Mouse (Mus musculus): Measurements from ENCODE around the gene Fat4.

Gene Fat4

GRCm38 (mm10) chr3:38886890-38887355 lies at the start of gene Fat4:
Gene Fat4, plus strand, starts transcription at chr3:38886940.
- no peak for DNase-seq (ENCODE audit: low read depth, low spot score)

GRCm38 (mm10) chr3:38839438-38839837 lies 47.3 kb upstream of the Fat4 start:
- no peak for DNase-seq (ENCODE audit: low read depth, low spot score)

GRCm38 (mm10) chr3:38843000-38843538 lies 43.7 kb upstream of the Fat4 start:
- no peak for DNase-seq (ENCODE audit: low read depth, low spot score)

DNA sequence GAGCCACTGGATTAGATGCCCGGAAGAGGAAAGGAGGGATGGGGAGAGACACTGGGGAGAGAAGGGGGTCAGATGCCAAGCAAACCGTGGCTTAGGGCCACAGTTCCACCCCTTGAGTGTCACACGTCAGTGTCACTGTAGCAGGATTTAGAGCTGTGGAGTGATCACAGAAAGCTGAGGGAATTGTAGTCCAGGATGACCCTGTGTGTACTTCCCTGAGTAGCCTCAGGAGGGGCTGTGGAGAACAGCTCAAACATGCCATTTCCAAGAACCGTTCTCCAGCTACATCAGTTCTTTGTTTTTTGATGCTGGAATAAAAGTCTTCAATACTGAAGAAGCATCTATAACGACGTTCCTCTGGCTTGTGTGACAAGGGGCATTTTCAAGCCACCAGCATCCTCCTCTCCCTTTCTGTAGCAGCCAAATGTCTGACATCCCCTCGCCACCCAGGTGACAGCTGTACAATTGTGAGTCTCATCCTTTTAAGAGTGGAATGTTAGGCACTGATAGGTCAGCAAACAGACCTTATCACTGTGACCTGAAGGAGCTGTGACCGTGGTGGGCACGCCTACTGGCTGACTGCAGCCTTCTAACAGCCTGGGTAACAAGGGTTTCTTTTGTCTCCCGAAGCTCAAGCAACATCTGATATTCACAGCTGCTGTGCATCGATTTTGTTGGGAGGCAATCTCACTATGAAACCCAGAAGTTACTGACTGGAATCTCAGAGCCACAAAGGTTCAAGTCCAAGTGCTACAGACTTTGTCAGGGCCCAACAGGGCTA lies 39.9 kb upstream of the Fat4 start:
- no peak for DNase-seq (ENCODE audit: low read depth, low spot score)

DNA sequence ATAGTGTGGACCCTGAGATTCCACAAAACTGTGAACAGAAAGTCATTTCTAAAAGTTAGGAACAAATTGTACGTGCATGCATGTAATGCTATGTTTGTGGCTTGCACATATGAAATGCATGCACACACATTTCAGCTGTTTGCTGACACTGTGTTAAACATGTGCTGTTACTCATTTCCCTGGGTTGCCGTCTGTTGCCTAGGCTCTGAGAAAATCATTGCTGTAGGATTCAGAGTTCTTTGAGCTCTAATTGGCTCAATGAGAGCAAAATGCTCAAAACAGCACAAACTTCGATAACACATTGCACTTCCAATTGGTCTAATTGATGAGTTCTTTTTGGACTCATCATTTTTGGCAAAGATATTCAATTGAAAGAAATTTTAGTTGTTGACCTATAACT lies 37.7 kb upstream of the Fat4 start:
- no peak for DNase-seq (ENCODE audit: low read depth, low spot score)

DNA sequence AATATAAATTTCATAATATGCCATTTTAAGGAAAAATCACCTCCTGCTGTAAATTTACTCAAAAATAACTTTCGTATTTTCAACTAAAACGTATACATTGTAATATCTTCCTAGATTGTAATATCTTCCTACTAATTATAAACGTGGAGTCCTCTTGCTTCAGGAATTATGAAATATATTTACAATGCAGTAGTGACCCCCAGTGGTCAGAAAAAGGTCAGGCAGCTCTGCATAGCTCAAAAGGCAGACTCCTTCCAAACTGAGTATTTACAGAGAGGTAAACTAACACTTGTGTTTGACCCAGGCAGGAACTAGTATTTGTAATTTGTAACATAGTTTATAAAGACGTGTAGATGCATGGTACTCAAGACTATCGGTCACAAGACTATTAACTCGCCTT lies 37.2 kb upstream of the Fat4 start:
- DNase-seq (ENCODE audit: low read depth, low spot score), result peak; percentile 72

- peak; percentile 26 for DNase-seq (ENCODE audit: low read depth, low spot score)
Observed at GRCm38 (mm10) chr3:38853650-38854049, 33.1 kb upstream of the Fat4 start.

- DNase-seq (ENCODE audit: low read depth, low spot score), result peak; percentile 16
Observed at GRCm38 (mm10) chr3:38860683-38861082, 26.1 kb upstream of the Fat4 start.

- DNase-seq (ENCODE audit: low read depth, low spot score), result no peak
Observed at GRCm38 (mm10) chr3:38871291-38871690, 15.4 kb upstream of the Fat4 start.

DNA sequence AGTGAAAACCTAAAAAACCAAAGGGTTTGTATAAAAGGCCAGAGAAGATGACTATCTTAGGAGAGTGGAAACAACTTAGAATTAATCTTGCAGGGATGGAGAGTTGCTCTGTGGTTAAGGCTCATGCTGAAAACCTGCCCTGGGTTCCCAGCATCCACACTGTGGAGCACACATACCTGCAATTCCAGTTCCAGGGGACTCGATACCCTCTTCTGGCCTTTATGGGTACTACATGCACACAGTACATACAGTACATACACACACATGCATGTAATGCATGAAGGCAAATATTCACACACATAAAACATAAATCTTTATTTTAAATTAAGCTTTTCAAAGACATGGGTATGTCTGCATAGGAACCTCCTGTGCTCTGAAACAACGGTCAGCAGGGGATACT lies 10.9 kb upstream of the Fat4 start:
- no peak for DNase-seq (ENCODE audit: low read depth, low spot score)

- DNase-seq (ENCODE audit: low read depth, low spot score), result no peak
Observed at GRCm38 (mm10) chr3:38876706-38877105, 10.0 kb upstream of the Fat4 start.

- peak; percentile 79 for DNase-seq (ENCODE audit: low read depth, low spot score)
Observed at GRCm38 (mm10) chr3:38882778-38883177, 4.0 kb upstream of the Fat4 start.

- DNase-seq (ENCODE audit: low read depth, low spot score), result no peak
Observed at GRCm38 (mm10) chr3:38883676-38884075, 3.1 kb upstream of the Fat4 start.

GRCm38 (mm10) chr3:38884276-38884675 lies 2.5 kb upstream of the Fat4 start:
- DNase-seq (ENCODE audit: low read depth, low spot score), result peak; percentile 86

DNA sequence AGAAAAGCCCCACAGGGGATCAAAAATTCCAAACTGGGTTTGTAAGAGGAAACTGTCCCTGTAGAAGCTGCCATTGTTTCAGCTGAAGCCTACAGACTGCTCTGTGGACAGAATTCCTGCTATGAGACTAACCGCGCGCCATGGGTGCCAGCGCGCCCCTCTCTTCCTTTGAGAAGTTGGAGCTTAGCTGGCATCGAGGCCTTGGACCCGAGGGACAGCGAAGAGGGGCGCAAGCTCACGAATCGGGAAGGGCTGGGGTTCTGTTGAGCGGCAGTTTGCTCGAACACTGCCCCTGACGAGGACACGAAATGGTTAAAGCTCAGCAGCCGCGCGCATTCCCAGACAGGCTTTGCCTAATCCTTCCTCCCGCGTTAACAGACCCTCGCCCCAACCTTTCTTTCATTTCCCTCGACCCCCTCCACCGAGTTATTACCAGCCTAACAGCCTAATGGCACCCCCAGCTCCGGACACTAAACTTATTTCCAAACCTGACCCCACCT lies 1.8 kb upstream of the Fat4 start:
- DNase-seq (ENCODE audit: low read depth, low spot score), result peak; percentile 21

DNA sequence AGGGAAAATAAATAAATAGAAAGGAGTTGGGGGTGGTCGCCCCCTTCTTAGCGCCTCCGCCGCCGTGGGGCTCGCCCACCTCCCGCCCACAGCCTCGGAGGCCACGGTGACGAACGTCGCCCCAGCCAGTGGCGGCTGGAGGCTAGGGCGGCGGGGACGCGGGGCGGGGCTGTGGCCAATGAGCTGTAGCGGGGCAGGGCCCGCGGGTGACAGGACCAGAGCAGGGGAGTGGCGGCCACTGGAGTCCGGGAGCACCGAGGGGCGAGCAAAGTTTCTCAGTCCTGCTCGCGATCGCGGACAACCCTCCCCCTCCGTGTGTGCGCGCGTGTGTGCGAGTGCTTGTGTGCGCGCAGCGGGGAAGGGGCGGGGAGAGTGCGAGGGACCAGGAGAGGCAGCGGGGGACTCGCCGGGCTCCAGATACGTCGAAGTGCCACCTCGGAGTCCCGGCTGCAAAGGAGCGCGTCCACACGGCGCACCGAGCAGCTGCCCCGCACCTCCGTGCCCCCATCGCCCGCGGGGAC lies 1.2 kb upstream of the Fat4 start:
- DNase-seq (ENCODE audit: low read depth, low spot score), result peak; percentile 58

- DNase-seq (ENCODE audit: low read depth, low spot score), result peak; percentile 28
Observed at GRCm38 (mm10) chr3:38886061-38886821, 499 bp upstream of the Fat4 start.

DNA sequence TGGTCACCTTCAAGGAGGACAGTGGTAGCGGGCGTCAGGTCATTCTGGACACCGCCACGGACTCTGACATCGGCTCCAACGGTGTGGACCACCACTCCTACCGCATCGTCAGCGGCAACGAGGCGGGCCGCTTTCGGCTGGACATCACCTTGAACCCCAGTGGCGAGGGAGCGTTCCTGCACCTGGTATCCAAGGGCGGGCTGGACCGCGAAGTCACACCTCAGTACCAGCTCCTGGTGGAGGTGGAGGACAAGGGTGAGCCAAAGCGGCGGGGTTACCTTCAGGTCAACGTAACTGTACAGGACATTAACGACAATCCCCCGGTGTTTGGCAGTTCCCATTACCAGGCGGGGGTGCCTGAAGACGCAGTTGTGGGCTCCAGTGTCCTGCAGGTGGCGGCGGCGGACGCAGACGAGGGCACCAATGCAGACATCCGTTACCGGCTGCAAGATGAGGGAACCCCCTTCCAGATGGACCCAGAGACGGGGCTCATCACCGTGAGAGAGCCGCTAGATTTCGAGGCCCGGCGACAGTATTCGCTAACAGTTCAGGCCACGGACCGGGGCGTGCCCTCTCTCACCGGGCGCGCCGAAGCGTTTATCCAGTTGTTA lies 746 bp downstream of the Fat4 start:
- DNase-seq (ENCODE audit: low read depth, low spot score), result peak; percentile 51

DNA sequence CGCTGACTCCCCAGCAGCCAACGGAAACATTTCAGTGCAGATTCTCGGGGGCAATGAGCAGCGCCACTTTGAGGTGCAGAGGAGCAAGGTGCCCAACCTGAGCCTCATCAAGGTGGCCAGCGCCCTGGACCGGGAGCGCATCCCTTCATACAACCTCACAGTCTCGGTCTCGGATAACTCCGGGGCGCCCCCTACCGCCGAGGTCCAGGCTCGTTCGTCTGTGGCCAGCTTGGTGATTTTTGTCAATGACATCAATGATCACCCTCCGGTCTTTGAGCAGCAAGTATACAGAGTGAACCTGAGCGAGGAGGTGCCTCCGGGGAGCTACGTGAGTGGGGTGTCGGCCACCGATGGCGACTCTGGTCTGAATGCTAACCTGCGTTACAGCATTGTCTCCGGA lies 1.4 kb downstream of the Fat4 start:
- DNase-seq (ENCODE audit: low read depth, low spot score), result peak; percentile 67

GRCm38 (mm10) chr3:38892791-38893224 lies 6.1 kb downstream of the Fat4 start:
- DNase-seq (ENCODE audit: low read depth, low spot score), result peak; percentile 45

GRCm38 (mm10) chr3:38900839-38901238 lies 14.1 kb downstream of the Fat4 start:
- DNase-seq (ENCODE audit: low read depth, low spot score), result no peak

DNA sequence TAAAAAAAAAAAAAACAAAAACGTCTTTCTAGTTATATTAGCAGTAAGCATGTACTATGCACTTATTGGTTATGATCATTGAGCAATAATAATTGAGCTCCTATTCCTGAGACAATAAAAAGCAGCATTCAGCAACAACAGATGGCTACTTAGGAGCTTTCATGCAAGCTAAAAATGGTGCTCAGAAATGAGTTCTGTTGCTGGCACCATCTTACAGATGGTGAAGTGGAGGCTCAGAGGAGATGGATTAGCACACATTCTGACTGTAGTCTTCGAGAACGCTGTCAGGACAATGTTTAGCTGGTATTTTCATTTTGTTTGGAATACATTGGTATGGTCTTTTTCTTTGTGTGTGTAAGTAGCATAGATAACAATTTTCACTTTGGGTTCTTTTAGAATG lies 20.1 kb downstream of the Fat4 start:
- peak; percentile 57 for DNase-seq (ENCODE audit: low read depth, low spot score)
